Mouse (Mus musculus) frontal cortex, adult (tissue): ENCODE measurements around the gene Ndufa11.

Source experiments
- ATAC-seq: cut with Nextera tagmentation; 2 replicates; pipeline ENCODE4 v1.9.2; 2017; ENCODE audit warnings: mild to moderate bottlenecking, moderate library complexity, mixed read lengths; ENCODE audit not compliant: low TSS enrichment

Gene Ndufa11

DNA sequence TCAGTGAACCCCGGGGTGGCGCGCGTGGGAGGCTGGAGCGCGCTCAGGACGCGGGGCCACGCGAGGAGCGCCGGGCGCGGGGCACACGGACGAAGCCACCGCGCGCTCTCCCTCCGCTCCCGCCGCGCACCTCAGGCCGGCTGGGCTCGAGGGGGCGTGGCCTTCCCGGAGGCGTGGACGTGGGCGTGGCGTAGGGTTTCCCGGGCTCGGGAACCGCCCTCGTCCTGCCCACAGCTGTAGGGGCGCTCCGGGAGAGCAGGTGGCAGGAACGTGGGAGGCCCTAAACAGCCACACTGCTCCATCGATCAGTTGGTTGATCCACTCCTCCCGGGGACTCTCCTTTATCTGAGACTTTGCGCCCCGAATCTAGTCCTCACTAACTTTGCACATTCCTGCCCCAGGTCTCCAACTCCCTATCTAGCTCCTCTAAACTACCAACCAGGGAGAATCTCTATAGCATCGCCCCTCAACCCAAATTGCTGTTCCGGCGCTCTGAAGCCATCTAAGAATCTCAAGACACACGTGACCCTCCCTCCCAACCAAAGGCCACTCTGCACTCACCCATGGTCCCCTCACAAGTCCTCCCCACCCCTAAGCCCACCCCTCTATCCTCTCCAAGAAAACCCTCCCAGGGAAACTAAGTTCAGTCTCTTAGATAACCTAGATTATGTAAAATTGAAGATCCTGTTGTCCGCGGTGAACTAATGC lies 40.0 kb downstream of the Ndufa11 start, which contains the start of gene Nrtn:
Gene Nrtn, minus strand, starts transcription at position 115 of the 708 bp plus-strand sequence.
- 0 out of 2 replicates have a peak, but pooled peaks have one; percentile 18 for ATAC-seq

DNA sequence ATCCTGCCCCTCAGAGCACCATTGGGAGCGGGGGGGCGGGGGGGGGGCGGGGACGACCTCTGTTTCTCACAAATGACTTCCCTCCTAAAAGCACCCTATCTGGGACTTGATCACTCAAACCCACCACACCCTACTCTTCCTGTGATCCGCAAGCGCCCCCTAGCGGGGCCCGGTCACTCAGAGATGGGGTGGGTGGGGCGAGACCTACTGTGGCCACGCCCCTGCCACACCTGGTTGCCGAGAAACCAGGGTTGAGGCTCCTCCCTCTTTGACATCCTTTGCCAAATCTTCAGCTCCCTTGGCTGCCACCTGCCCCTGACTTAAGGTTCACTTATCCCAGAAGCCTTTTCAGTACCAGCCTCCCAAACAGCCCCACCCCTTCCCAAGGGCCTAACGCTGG lies 40.6 kb downstream of the Ndufa11 start:
- ATAC-seq = no peak

DNA sequence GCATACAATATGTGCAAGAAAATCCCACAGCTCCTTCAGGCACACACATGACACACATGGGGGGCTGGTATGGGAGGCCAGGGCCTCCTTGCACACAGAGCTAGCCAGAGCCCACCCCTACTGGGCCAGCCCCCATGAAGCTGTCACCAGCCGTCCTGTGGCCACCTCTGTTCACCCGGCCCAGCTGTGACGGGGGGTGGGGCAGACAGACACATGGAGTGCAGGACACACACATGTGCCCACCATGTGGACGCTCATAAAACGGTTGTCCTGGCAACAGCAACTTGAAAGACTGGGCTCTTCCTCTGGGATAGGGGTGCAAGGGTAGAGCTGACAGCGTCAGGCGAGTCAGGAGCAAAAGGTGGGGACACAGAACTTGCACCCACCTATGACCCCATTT lies 41.7 kb downstream of the Ndufa11 start:
- no peak for ATAC-seq

DNA sequence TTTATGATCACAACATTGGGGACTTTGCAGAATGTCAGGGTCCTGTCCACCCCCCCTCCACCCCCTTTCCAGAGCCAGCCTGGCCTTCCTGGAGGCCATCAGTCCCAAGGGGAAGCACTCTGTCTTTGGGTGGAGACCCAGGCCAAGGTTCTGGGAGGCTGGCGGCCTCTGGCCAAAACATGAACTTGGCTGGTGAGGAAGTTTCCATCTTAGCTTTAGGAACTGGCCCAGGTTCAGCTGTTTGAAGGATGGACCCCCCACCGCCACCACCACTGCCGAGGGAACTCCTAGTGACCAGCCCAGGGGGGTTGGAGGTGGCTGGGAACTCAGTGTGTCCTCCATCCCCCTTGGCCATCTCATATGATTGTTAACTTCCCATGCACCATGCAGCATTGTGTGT lies 43.5 kb downstream of the Ndufa11 start:
- no peak for ATAC-seq

DNA sequence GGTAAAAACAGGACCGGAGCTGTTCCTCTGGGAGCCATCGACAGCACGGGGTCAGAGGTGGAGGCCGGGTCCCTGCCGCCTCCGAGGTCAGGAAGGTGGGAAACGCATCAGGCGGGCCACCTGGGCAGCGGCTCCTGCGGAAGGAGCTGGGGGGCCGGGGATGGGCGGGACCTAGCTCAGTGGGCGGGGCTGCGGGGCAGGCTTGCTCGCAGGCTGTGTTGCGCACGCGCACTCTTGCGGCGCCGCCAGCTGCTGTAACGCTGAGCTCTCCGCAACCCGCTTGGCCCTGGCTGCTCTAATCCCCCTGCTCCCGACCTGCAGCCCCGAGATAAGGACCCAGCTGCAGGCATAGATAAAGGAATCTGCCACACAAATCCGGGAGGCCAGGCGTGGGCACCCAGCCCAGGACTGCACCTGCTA lies 44.4 kb downstream of the Ndufa11 start:
- ATAC-seq = peak; percentile 42

DNA sequence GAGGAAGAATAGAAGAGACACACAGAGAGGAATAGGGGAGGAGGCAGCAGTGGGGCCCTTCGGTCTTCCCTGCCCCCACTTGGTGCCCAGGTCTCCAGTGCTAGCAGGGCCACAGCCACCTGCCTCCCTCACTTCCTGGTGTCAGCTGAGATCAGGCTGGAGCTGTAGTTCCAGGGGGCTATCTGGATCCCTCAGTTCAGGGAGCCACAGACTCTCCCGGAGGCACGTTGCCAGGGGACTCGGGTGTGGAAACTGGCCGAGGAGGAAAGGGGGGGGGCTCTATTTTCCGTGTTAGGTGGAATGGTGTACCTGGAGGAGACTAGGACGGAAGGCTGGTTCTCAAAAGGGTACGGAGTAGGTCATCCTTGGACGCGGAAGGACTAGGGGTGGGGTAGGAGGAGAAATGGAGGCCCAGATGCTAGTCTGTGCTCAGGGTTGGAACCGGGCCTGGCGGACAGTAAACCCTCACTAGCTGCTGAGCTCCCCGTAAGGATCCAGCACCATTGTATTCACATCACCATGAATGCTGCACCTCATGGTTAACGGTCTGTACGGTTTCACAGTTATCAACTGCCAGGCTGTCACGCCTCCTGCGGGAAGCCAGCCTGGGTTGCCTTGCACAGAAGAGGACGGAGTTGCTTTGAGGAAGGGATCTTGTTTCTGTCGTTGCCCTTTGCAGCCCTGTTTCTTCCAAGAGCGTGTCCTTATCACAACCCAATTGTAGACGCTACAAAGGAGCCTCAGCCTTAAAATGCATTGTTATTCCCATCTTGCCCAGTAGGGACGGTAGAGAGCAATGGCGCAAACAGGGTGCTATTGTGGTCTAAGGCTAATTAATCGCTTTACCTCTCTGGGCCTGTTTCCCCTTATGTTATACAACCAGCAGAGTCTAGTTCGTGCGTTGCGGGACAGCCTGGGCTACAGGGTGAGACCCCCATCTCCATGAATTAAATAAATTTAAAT lies 45.5 kb downstream of the Ndufa11 start:
- ATAC-seq = no peak

DNA sequence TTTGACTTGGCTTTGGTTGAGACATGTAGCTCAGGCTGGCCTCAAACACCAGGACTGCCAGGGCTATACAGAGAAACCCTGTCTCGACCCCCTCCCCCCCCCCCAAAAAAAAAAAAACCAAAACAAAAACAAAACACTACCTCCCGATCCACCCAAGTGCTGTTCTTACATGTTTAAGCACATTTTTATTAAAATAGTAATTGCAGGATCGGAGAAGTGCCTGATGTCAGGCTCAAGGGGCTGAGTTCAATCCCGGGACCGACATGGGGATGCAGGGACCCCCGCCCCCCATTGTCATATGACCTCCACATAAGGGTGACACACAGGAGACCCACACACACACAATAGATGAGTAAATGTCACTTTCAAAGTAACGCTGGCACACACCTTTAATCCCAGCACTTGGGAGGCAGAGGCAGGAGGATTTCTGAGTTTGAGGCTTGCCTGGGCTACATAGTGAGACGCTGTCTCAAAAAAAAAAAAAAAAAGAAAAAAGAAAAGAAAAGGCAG lies 46.2 kb downstream of the Ndufa11 start:
- ATAC-seq = no peak

DNA sequence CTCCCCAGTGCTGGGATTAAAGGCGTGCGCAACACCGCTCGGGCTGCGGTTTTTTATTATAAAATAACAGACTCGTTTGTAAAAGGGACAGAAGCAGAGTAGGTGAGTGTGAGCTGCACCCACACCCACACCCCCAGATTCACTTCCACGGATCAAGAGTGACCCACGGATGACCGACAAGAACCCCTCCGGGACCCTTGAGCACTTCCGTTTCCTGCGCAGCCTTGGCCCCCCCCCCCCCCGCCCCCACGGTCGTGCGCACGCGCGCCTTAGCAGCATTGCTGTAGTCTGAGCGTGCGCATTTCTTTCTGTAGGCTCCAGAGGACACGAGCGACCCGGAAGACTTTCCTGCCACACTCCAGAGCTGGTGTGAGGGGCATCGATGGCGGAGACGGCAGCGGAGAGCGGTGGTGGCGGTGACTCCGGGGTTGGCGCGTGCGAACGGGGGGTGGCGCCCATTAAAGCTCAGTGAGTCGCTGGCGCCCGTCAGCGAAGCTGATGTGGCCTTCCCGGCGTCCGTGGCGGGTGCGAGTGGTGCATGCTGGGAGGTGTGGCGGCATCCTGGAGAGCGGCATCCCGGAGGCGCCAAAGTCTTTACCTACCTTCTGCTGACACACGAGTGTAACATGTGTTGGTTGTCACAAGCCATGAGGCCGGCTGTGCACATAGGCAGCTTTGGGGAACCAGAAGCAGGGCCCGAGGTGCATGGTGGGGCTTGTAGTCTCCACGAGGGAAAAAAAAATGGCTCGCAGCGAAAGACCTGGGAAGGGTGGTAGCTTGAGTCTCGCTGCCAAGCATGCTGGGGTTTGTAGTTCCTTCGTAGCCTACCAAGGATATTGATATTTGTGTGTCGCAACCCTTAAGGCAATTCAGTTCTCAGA lies 47.1 kb downstream of the Ndufa11 start, which contains the start of gene Dus3l:
Gene Dus3l, plus strand, starts transcription at position 284 of the 881 bp plus-strand sequence.
- peak; percentile 77 for ATAC-seq

DNA sequence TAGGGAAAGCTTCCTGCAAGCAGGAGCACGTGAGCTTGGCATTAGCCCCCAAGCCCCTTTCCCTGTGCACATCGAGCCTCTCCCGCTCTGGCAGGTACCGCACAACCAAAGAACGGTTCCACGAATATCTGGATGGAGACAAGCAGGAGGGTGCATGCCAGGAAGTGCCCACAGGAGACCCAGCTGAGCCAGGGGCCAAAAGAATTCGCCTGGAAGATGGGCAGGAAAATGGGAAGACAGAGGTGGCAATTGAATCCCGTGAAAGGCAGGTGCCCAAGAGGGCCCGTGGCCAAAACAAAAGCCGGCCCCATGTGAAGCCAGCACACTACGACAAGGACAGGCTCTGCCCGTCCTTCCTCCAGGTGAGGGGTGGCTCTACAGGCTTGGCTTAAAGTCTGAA lies 47.9 kb downstream of the Ndufa11 start:
- peak; percentile 5; the same call in 1 of the 2 replicates for ATAC-seq

DNA sequence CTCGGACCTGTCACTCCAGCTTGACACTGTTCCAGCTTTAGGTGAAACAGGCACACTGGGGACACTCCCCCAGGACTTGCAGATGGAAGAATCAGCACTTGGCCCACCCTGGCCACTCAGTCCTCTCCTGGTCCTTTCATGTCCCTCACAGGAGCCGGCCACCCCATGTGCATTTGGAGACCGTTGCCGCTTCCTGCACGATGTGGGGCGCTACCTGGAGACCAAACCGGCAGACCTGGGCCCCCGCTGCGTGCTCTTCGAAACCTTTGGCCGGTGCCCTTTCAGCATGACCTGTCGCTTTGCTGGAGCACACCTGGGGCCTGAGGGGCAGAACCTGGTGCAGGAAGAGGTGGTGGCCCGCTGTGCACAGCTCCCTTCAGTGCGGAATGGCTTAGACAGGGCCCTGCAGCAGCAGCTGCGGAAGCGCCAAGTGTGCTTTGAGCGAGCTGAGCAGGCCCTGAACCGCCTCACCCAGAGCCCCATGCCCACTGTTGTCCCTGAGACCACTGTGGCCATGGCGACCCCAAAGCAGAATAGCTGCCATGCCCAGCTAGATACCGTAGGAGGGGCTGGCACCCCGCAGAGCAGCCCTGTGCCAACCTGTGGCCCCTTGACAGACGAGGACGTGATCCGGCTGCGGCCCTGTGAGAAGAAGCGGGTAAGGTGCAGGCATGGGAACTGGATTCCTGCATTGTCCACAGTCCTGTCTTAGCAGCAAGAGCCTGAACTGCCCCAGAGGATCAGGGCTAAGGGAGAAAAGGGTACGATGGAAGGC lies 49.3 kb downstream of the Ndufa11 start:
- no peak for ATAC-seq

DNA sequence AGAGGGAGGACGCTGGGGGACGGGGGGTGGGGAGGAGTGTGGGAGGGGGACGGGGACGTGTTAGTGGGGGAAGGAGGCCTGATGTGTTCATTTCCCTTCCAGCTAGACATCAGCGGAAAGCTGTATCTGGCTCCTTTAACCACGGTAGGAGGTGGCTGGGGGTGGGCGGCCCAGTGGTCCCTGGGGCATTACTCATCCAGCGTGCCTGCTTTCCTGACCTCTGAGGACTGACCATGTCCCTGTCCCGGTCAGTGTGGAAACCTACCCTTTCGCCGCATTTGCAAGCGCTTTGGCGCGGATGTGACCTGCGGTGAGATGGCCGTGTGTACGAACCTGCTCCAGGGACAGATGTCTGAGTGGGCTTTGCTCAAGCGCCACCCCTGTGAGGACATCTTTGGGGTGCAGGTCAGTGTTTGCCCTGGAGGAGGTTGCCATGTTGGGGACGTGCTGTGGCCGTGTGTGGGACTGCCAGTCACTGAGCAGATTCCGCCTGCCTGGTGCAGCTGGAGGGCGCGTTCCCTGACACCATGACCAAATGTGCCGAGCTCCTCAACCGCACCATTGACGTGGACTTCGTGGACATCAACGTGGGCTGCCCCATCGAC lies 50.1 kb downstream of the Ndufa11 start:
- ATAC-seq = no peak

DNA sequence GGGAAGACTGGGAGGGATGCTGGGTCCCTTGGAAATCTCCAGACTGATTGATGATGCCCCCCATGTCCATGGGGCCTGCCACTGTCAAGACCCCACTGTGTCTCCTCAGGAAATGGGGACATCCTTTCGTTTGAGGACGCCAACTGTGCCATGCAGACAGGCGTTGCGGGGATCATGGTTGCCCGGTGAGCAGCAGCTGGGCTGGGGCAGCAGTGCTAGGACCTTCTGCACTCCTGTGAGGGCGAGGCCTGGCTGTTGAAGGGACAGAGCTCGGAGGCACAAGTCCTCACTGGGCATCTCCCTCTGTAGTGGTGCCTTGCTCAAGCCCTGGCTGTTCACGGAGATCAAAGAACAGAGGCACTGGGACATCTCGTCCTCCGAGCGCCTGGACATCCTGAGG lies 51.4 kb downstream of the Ndufa11 start:
- ATAC-seq = no peak

DNA sequence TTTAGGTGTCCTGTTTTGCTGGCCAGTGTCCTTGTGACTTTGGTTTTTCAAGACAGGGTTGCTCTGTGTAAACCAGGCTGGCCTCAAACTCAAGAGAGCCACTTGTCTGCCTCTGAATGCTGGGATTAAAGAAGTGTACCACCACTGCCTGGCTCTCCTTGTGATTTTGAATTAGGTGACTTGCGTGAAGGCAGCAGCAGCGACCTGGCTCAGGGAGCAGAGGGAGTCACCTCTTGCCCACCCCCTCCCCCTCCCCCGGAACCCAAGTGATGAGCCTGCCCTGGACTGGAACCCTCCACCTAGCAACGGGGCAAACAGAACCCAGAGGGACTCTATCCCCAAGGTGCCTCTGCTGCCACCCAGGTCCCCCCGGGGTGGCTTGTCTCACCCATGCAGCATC lies 52.4 kb downstream of the Ndufa11 start, which contains the start of gene Prr22:
Gene Prr22, plus strand, starts transcription at position 301 of the 400 bp plus-strand sequence.
- ATAC-seq = no peak
